Mouse (Mus musculus) thymus, adult 2 months (tissue): ENCODE measurements at regions not wholly inside any gene's neighbourhood (a gene's known extent, or its start where the extent isn't known, plus 50 kb on each side); places are given as distances from the start of the nearest gene placed in this dataset.

Experiments
- CTCF ChIP-seq: fragments of 200-500 bp; IDR thresholded peaks from 2 replicates; pipeline ENCODE4 v1.5.1; 2012; ENCODE audit warnings: mild to moderate bottlenecking, control low read depth, low read length, moderate library complexity, borderline replicate concordance; ENCODE audit not compliant: control insufficient read depth, poor library complexity, insufficient read depth; ENCODE audit errors: extremely low read depth
- POLR2A ChIP-seq: fragments of 200-500 bp; IDR thresholded peaks from 2 replicates; pipeline ENCODE4 v1.6.1; 2012; ENCODE audit warnings: mild to moderate bottlenecking, low read length, control low read depth, moderate library complexity; ENCODE audit not compliant: control insufficient read depth, poor library complexity, insufficient read depth; ENCODE audit errors: extremely low read depth

DNA sequence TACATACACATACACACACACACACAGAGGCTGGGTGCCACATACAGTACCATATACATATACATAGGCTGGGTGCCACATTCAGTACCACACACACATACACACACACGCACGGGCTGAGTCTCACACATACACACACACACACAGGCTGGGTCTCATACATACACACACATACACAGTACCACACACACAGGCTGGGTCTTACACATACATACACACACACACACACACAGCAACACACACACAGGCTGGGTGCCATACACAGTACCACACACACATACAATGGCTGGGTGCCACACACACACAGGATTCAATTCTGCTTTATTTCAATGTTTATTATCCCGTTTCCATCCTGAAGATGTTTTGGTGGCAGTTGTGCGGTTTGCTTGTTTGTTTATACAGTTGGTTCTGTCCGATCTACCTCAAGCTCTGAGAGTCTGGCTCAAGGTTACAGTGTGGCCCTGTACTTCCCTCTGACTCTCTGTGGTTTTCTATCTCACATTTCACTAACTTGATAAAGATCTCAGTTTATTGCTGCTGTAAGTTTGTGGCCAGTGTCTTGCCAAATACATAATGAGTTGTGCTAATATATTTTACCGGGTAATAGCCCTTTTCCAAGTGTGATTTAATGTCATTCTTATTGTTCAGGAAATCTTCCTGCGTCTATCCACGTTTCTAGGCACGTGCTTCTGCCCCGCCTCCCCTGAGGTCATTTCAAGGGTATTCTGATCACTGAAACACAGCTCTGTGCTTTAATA is 164.7 kb upstream of the Zfp637 start:
- TF ChIP-seq CTCF (no peak), POLR2A (no peak)
